Mouse (Mus musculus) MEL (cell line): ENCODE measurements around the gene Sema3b.
A peak's percentile ranks its signal among the peaks of the same experiment; 100 is the strongest.

ENCODE experiments used
- BHLHE40 ChIP-seq: IDR thresholded peaks from 2 replicates; pipeline ENCODE4 v1.6.1; 2012; ENCODE audit warnings: low read depth, mild to moderate bottlenecking, inconsistent platforms, low read length, improper control_type of control experiment, borderline replicate concordance
- CTCF ChIP-seq, 3 experiments: IDR thresholded peaks in 2 of 3; conservative IDR thresholded peaks in 1 of 3; 2 replicates each; pipeline ENCODE4 v1.5.1; 2011 to 2012; ENCODE audit warnings: low read length in 3 of 3, low read depth in 2 of 3, mild to moderate bottlenecking in 2 of 3, improper control_type of control experiment in 1 of 3, inconsistent platforms in 1 of 3, mixed read lengths in 1 of 3, moderate library complexity in 1 of 3; ENCODE audit not compliant: control insufficient read depth in 1 of 3, insufficient read depth in 1 of 3, poor library complexity in 1 of 3, severe bottlenecking in 1 of 3
- ELF1 ChIP-seq: IDR thresholded peaks from 2 replicates; pipeline ENCODE4 v1.6.1; 2014; ENCODE audit warnings: low read depth, mild to moderate bottlenecking, inconsistent platforms, low read length, improper control_type of control experiment, moderate library complexity
- ETS1 ChIP-seq: IDR thresholded peaks from 2 replicates; pipeline ENCODE4 v1.6.1; 2012; ENCODE audit warnings: low read depth, mild to moderate bottlenecking, inconsistent platforms, low read length, improper control_type of control experiment, moderate library complexity
- GATA1 ChIP-seq: IDR thresholded peaks from 2 replicates; pipeline ENCODE4 v1.6.1; 2011; ENCODE audit warnings: low read depth, low read length, improper control_type of control experiment
- MAFK ChIP-seq: IDR thresholded peaks from 2 replicates; pipeline ENCODE4 v1.6.1; 2011; ENCODE audit warnings: low read depth, mild to moderate bottlenecking, low read length, improper control_type of control experiment, borderline replicate concordance
- MEF2A ChIP-seq: IDR thresholded peaks from 2 replicates; pipeline ENCODE4 v1.6.1; 2014; ENCODE audit warnings: low read depth, mild to moderate bottlenecking, inconsistent platforms, low read length, improper control_type of control experiment; ENCODE audit not compliant: poor library complexity, insufficient replicate concordance, severe bottlenecking; ENCODE audit errors: extremely low read depth
- MYC ChIP-seq: IDR thresholded peaks from 2 replicates; pipeline ENCODE4 v1.6.1; 2011; ENCODE audit warnings: low read depth, mild to moderate bottlenecking, low read length, improper control_type of control experiment, moderate library complexity
- POLR2A ChIP-seq, 2 experiments: IDR thresholded peaks; 2 replicates each; pipeline ENCODE4 v1.6.1; 2011 to 2012; ENCODE audit warnings: low read length in 2 of 2, mild to moderate bottlenecking in 2 of 2, control low read depth in 1 of 2, improper control_type of control experiment in 1 of 2, low read depth in 1 of 2, moderate library complexity in 1 of 2; ENCODE audit not compliant: control insufficient read depth in 1 of 2, insufficient read depth in 1 of 2, poor library complexity in 1 of 2
- RAD21 ChIP-seq: IDR thresholded peaks from 2 replicates; pipeline ENCODE4 v1.6.1; 2011; ENCODE audit warnings: mild to moderate bottlenecking, low read depth, low read length, improper control_type of control experiment
- TCF12 ChIP-seq: IDR thresholded peaks from 2 replicates; pipeline ENCODE4 v1.6.1; 2014; ENCODE audit warnings: low read depth, mild to moderate bottlenecking, inconsistent platforms, low read length, improper control_type of control experiment, moderate library complexity
- UBTF ChIP-seq: IDR thresholded peaks from 2 replicates; pipeline ENCODE4 v1.6.1; 2012; ENCODE audit warnings: low read depth, mild to moderate bottlenecking, inconsistent platforms, low read length, improper control_type of control experiment, moderate library complexity, borderline replicate concordance; ENCODE audit not compliant: insufficient read depth
- ZMIZ1 ChIP-seq: IDR thresholded peaks from 2 replicates; pipeline ENCODE4 v1.6.1; 2012; ENCODE audit warnings: low read depth, mild to moderate bottlenecking, inconsistent platforms, low read length, improper control_type of control experiment, moderate library complexity
- ZNF384 ChIP-seq: IDR thresholded peaks from 2 replicates; pipeline ENCODE4 v1.6.1; 2012; ENCODE audit warnings: low read depth, mild to moderate bottlenecking, inconsistent platforms, low read length, improper control_type of control experiment

- peak; percentile 79 to 98 (median 97) for TF ChIP-seq CTCF (IDR thresholded peaks at IDR 0.05 in 2 of 3, conservative IDR thresholded peaks at IDR 0.05 in 1 of 3; ENCODE audit: control insufficient read depth in 1 of 3, insufficient read depth in 1 of 3, low read depth in 2 of 3, low read length in 3 of 3, poor library complexity in 1 of 3, severe bottlenecking in 1 of 3)
- no peak for TF ChIP-seq UBTF
- TF ChIP-seq POLR2A (IDR thresholded peaks at IDR 0.05; ENCODE audit: control insufficient read depth in 1 of 2, insufficient read depth in 1 of 2, low read depth in 1 of 2, low read length in 2 of 2, poor library complexity in 1 of 2): no peak
- peak; percentile 55 for TF ChIP-seq ZNF384
- TF ChIP-seq ZMIZ1: no peak
- peak; percentile 38; the same call in 1 of the 2 replicates for TF ChIP-seq ELF1
- 0 out of 2 replicates have a peak, but pooled peaks have one; percentile 36 for TF ChIP-seq TCF12
- no peak for TF ChIP-seq MYC
- no peak for TF ChIP-seq MEF2A
- TF ChIP-seq GATA1: no peak
- TF ChIP-seq BHLHE40: 0 out of 2 replicates have a peak, but pooled peaks have one; percentile 37
- no peak for TF ChIP-seq ETS1
- peak; percentile 93 for TF ChIP-seq RAD21
- TF ChIP-seq MAFK: no peak
Measured at GRCm38 (mm10) chr9:107645577-107645976, 36.5 kb upstream of the Sema3b start.
